Mouse (Mus musculus) liver, embryonic 16.5 days (tissue): Measurements from ENCODE around the gene Hlcs. TPM values are rescaled to one million over a fixed set of nuclear protein-coding genes. Genes with fewer than 3 reads are reported as not detected.

Experiments
- ATAC-seq: fragments of 200-750 bp; cut with Nextera tagmentation; 2 replicates; pipeline ENCODE4 v1.8.0; 2017; ENCODE audit warnings: low read depth, mild to moderate bottlenecking, moderate number of reproducible peaks, moderate library complexity
- H3K27ac ChIP-seq: fragments of 300-500 bp; sonication (generic); 2 replicates; pipeline ENCODE4 v1.5.1; 2014; ENCODE audit warnings: mild to moderate bottlenecking, low read length
- H3K27me3 ChIP-seq: fragments of 300-500 bp; sonication (generic); 2 replicates; pipeline ENCODE4 v1.6.1; 2014; ENCODE audit warnings: low read depth, low read length, mixed read lengths; ENCODE audit not compliant: control insufficient read depth, insufficient read depth
- H3K36me3 ChIP-seq: fragments of 300-500 bp; sonication (generic); 2 replicates; pipeline ENCODE4 v1.6.1; 2014; ENCODE audit warnings: mild to moderate bottlenecking; ENCODE audit not compliant: control insufficient read depth, insufficient read depth
- H3K4me1 ChIP-seq: fragments of 300-500 bp; sonication (generic); 2 replicates; pipeline ENCODE4 v1.6.1; 2014; ENCODE audit warnings: low read depth, low read length, mixed read lengths; ENCODE audit not compliant: control insufficient read depth
- H3K4me2 ChIP-seq: fragments of 300-500 bp; sonication (generic); 2 replicates; pipeline ENCODE4 v1.6.1; 2014; ENCODE audit warnings: low read depth, low read length, mixed read lengths
- H3K4me3 ChIP-seq: fragments of 300-500 bp; sonication (generic); 2 replicates; pipeline ENCODE4 v1.5.1; 2014; ENCODE audit warnings: low read depth, mild to moderate bottlenecking, low read length
- H3K9ac ChIP-seq: fragments of 300-500 bp; sonication (generic); 2 replicates; pipeline ENCODE4 v1.6.1; 2014; ENCODE audit warnings: low read depth, low read length
- H3K9me3 ChIP-seq: fragments of 300-500 bp; sonication (generic); replicated peaks from 2 replicates; pipeline ENCODE4 v1.6.1; 2016; ENCODE audit warnings: low read length; ENCODE audit not compliant: control insufficient read depth
- WGBS: fragments of 180-500 bp; shearing (Covaris S2); extraction: QIAGEN DNeasy Blood & Tissue Kit; methylation state at CpG from one replicate; pipeline ENCODE4 v1.1.7; 2014; ENCODE audit not compliant: insufficient replicate concordance; 5-methylcytosine and 5-hydroxymethylcytosine counted together
- polyA plus RNA-seq: library from polyadenylated mRNA; unstranded; fragments of >200 nt; fragmentation: Nextera tagmentation; extraction: Ambion mirVana; gene quantifications from 2 replicates; pipeline ENCODE4 v1.2.1, GENCODE M21; 2015

Gene Hlcs
- polyA plus RNA-seq, 1 experiment from 2014 or later = 2.2 TPM

GRCm38 (mm10) chr16:94255035-94255434, 58.3 kb downstream of the Hlcs start:
- no peaks in the 10 kb centered on the region for H3K4me1 ChIP-seq
- ATAC-seq = no peak
- no peak overlapping the region for H3K27ac ChIP-seq
- no peaks in the 10 kb centered on the region for H3K27me3 ChIP-seq
- no peak overlapping the region for H3K4me2 ChIP-seq
- no peak overlapping the region for H3K9ac ChIP-seq
- no peaks in the 10 kb centered on the region for H3K36me3 ChIP-seq
- no peak overlapping the region for H3K4me3 ChIP-seq
- no peaks in the 10 kb centered on the region for H3K9me3 ChIP-seq
- 75% methylated on average over 6 of the region's 6 CpGs for WGBS

GRCm38 (mm10) chr16:94254415-94254891, 58.9 kb downstream of the Hlcs start:
- Histone ChIP-seq H3K4me3 (no peak overlapping the region), H3K9ac (no peak overlapping the region), H3K4me1 (no peaks in the 10 kb centered on the region), H3K36me3 (no peaks in the 10 kb centered on the region), H3K27me3 (no peaks in the 10 kb centered on the region), H3K9me3 (no peaks in the 10 kb centered on the region), H3K27ac (no peak overlapping the region), H3K4me2 (no peak overlapping the region)
- WGBS = 68% methylated on average over 12 of the region's 12 CpGs
- ATAC-seq = no peak

GRCm38 (mm10) chr16:94253671-94254414, 59.5 kb downstream of the Hlcs start:
- ATAC-seq = no peak
- H3K4me1 ChIP-seq = no peaks in the 10 kb centered on the region
- no peak overlapping the region for H3K27ac ChIP-seq
- H3K36me3 ChIP-seq = no peaks in the 10 kb centered on the region
- H3K4me2 ChIP-seq = no peak overlapping the region
- no peak overlapping the region for H3K9ac ChIP-seq
- WGBS = 77% methylated on average over 24 of the region's 24 CpGs
- no peak overlapping the region for H3K4me3 ChIP-seq
- no peaks in the 10 kb centered on the region for H3K9me3 ChIP-seq
- H3K27me3 ChIP-seq = no peaks in the 10 kb centered on the region

- no peak overlapping the region for H3K9ac ChIP-seq
- H3K4me1 ChIP-seq = no peaks in the 10 kb centered on the region
- no peak for ATAC-seq
- no peak overlapping the region for H3K4me3 ChIP-seq
- H3K4me2 ChIP-seq = no peak overlapping the region
- no peaks in the 10 kb centered on the region for H3K27me3 ChIP-seq
- WGBS = 69% methylated on average over 13 of the region's 13 CpGs
- H3K36me3 ChIP-seq = no peaks in the 10 kb centered on the region
- no peak overlapping the region for H3K27ac ChIP-seq
- no peaks in the 10 kb centered on the region for H3K9me3 ChIP-seq
These were observed 61.6 kb downstream of the Hlcs start for GRCm38 (mm10) chr16:94251756-94252155.

- no peak overlapping the region for H3K27ac ChIP-seq
- WGBS = 75% methylated on average over 15 of the region's 15 CpGs
- no peaks in the 10 kb centered on the region for H3K9me3 ChIP-seq
- no peak overlapping the region for H3K4me3 ChIP-seq
- H3K9ac ChIP-seq = no peak overlapping the region
- H3K36me3 ChIP-seq = no peaks in the 10 kb centered on the region
- H3K4me1 ChIP-seq = no peaks in the 10 kb centered on the region
- no peaks in the 10 kb centered on the region for H3K27me3 ChIP-seq
- no peak for ATAC-seq
- no peak overlapping the region for H3K4me2 ChIP-seq
These were observed 62.6 kb downstream of the Hlcs start for GRCm38 (mm10) chr16:94250640-94251349.

- no peak overlapping the region for H3K9ac ChIP-seq
- 66% methylated on average over 12 of the region's 12 CpGs for WGBS
- H3K4me3 ChIP-seq = no peak overlapping the region
- no peak for ATAC-seq
- H3K27ac ChIP-seq = no peak overlapping the region
- no peak overlapping the region for H3K4me2 ChIP-seq
- no peaks in the 10 kb centered on the region for H3K9me3 ChIP-seq
- H3K27me3 ChIP-seq = no peaks in the 10 kb centered on the region
- no peaks in the 10 kb centered on the region for H3K36me3 ChIP-seq
- H3K4me1 ChIP-seq = no peaks in the 10 kb centered on the region
These were observed 63.2 kb downstream of the Hlcs start for GRCm38 (mm10) chr16:94250136-94250535.

GRCm38 (mm10) chr16:94249666-94250065, 63.7 kb downstream of the Hlcs start:
- Histone ChIP-seq H3K9ac (no peak overlapping the region), H3K27me3 (no peaks in the 10 kb centered on the region), H3K27ac (no peak overlapping the region), H3K36me3 (no peaks in the 10 kb centered on the region), H3K4me2 (no peak overlapping the region), H3K4me3 (no peak overlapping the region), H3K4me1 (no peaks in the 10 kb centered on the region), H3K9me3 (no peaks in the 10 kb centered on the region)
- ATAC-seq = no peak
- 84% methylated on average over 10 of the region's 10 CpGs for WGBS

GRCm38 (mm10) chr16:94248721-94249120, 64.7 kb downstream of the Hlcs start:
- 79% methylated on average over 15 of the region's 15 CpGs for WGBS
- Histone ChIP-seq H3K4me1 (no peaks in the 10 kb centered on the region), H3K27ac (no peak overlapping the region), H3K9me3 (no peaks in the 10 kb centered on the region), H3K4me3 (no peak overlapping the region), H3K9ac (no peak overlapping the region), H3K36me3 (no peaks in the 10 kb centered on the region), H3K4me2 (no peak overlapping the region), H3K27me3 (no peaks in the 10 kb centered on the region)
- ATAC-seq = no peak

- WGBS = 68% methylated on average over 8 of the region's 8 CpGs
- H3K4me3 ChIP-seq = no peak overlapping the region
These were observed 66.4 kb downstream of the Hlcs start for GRCm38 (mm10) chr16:94246976-94247375.

More at GRCm38 (mm10) chr16:94246976-94247375, 66.4 kb downstream of the Hlcs start:
- Histone ChIP-seq H3K27me3 (no peaks in the 10 kb centered on the region), H3K4me1 (no peaks in the 10 kb centered on the region), H3K9ac (no peak overlapping the region), H3K36me3 (no peaks in the 10 kb centered on the region), H3K4me2 (no peak overlapping the region), H3K27ac (no peak overlapping the region), H3K9me3 (no peaks in the 10 kb centered on the region)
- ATAC-seq = no peak
